Comparison of ENCODE assay signal across 9 mouse cellular contexts in genomic region chr11:75912944-75913657, GRCm38 (mm10). TPM values are rescaled to one million over a fixed set of nuclear protein-coding genes. Genes with fewer than 3 reads are reported as not detected.
DNase-seq lines count a peak whose midpoint lies in the region; ATAC-seq and TF ChIP-seq lines count a peak whose summit lies in the region.
"Had no signal": no experiment of that assay in that cellular context is flagged by ENCODE, and none has a peak within 500 bp of the region (broad histone marks: within the 10 kb centered on the region; RNA-seq: fewer than 3 reads in every experiment).

No protein-coding gene starts in this region.

- WGBS in forebrain, embryonic 14.5 days: 56% methylated on average over 10 of the region's 10 CpGs
- 59% methylated on average over 10 of the region's 10 CpGs for WGBS in forebrain, embryonic 13.5 days
- 67% methylated on average over 10 of the region's 10 CpGs for WGBS in thymus, adult 2 months

- in situ Hi-C loops in ES-E14 (cut with MboI; ENCODE audit: low sequenced_read_pairs in 2 of 2, unreplicated experiment in 2 of 2): loop anchor here in 1 of 2 experiments (10.0 kb wide), 1 partner anchor 138 kb away; no protein-coding TSS in a partner anchor

- no peaks in the 10 kb centered on the region for H3K27me3 ChIP-seq in forebrain, embryonic 14.5 days (replicated peaks; ENCODE audit: control insufficient read depth, insufficient read depth, low read length)
- H3K27me3 ChIP-seq in forebrain, embryonic 13.5 days: no peaks in the 10 kb centered on the region
- H3K27me3 ChIP-seq in thymus, adult 2 months (ENCODE audit: control insufficient read depth, insufficient read depth, low read length): no peaks in the 10 kb centered on the region
- H3K27me3 ChIP-seq: limb, embryonic 12.5 days had no signal

- no peak overlapping the region for H3K4me2 ChIP-seq in forebrain, embryonic 14.5 days (ENCODE audit: low read length)
- H3K4me2 ChIP-seq in forebrain, embryonic 13.5 days: no peak overlapping the region
- H3K4me2 ChIP-seq: limb, embryonic 12.5 days had no signal

- TF ChIP-seq POLR2A in thymus, adult 2 months (IDR thresholded peaks at IDR 0.05; ENCODE audit: control insufficient read depth, extremely low read depth, insufficient read depth, low read length, poor library complexity): no peak

- DNase-seq in forebrain, embryonic 14.5 days (ENCODE audit: low spot score): peak; percentile 59
- peak; percentile 56 for DNase-seq in ES-E14 (ENCODE audit: low read depth, low spot score)
- DNase-seq in cerebellum, adult 9-11 months: peak; percentile 32
- DNase-seq in heart, adult 18-20 months: peak; percentile 70 to 85
- peak; percentile 25 to 56 for DNase-seq in layer of hippocampus, adult 18-20 months (ENCODE audit: low spot score in 2 of 2)
- peak; percentile 45 for DNase-seq in thymus, adult 2 months

- H3K36me3 ChIP-seq in forebrain, embryonic 14.5 days (ENCODE audit: control insufficient read depth, insufficient read depth, low read length): no peaks in the 10 kb centered on the region
- H3K36me3 ChIP-seq in forebrain, embryonic 13.5 days (ENCODE audit: poor library complexity, severe bottlenecking): no peaks in the 10 kb centered on the region
- no peaks in the 10 kb centered on the region for H3K36me3 ChIP-seq in ES-E14 (ENCODE audit: control insufficient read depth, insufficient read depth, low read length, poor library complexity, severe bottlenecking)
- H3K36me3 ChIP-seq in thymus, adult 2 months (ENCODE audit: control insufficient read depth, insufficient read depth, low read length): no peaks in the 10 kb centered on the region
- H3K36me3 ChIP-seq: limb, embryonic 12.5 days had no signal

- no peaks in the 10 kb centered on the region for H3K9me3 ChIP-seq in forebrain, embryonic 14.5 days (replicated peaks; ENCODE audit: control insufficient read depth, low read length)
- H3K9me3 ChIP-seq in forebrain, embryonic 13.5 days (replicated peaks): peaks cover 6% of the 10 kb centered on the region; the same call in 1 of the 2 replicates
- H3K9me3 ChIP-seq in ES-E14 (ENCODE audit: control insufficient read depth, insufficient read depth, low read depth, low read length): no peaks in the 10 kb centered on the region

- no peaks in the 10 kb centered on the region for H3K4me1 ChIP-seq in forebrain, embryonic 14.5 days (ENCODE audit: control insufficient read depth, insufficient read depth, low read length)
- peaks cover 4% of the 10 kb centered on the region; the same call in 1 of the 2 replicates for H3K4me1 ChIP-seq in forebrain, embryonic 13.5 days
- H3K4me1 ChIP-seq in ES-E14 (ENCODE audit: control insufficient read depth in 2 of 2, insufficient read depth in 2 of 2, low read length in 2 of 2, poor library complexity in 1 of 2): no peaks in the 10 kb centered on the region
- no peaks in the 10 kb centered on the region for H3K4me1 ChIP-seq in thymus, adult 2 months (replicated peaks; ENCODE audit: control insufficient read depth, insufficient read depth, low read length)
- H3K4me1 ChIP-seq: limb, embryonic 12.5 days had no signal

- no peak overlapping the region for H3K4me3 ChIP-seq in forebrain, embryonic 14.5 days (ENCODE audit: low read depth, low read length)
- H3K4me3 ChIP-seq in forebrain, embryonic 13.5 days: no peak overlapping the region
- no peak overlapping the region for H3K4me3 ChIP-seq in ES-E14 (ENCODE audit: insufficient read depth in 1 of 2, low read depth in 1 of 2, low read length in 2 of 2, poor library complexity in 1 of 2, severe bottlenecking in 1 of 2)
- no peak overlapping the region for H3K4me3 ChIP-seq in thymus, adult 2 months (ENCODE audit: control insufficient read depth, insufficient read depth, low read length)
- H3K4me3 ChIP-seq: limb, embryonic 12.5 days had no signal

- no peak overlapping the region for H3K27ac ChIP-seq in forebrain, embryonic 14.5 days (ENCODE audit: low read depth, low read length)
- no peak overlapping the region for H3K27ac ChIP-seq in forebrain, embryonic 13.5 days
- H3K27ac ChIP-seq in ES-E14 (ENCODE audit: insufficient read depth, low read depth, low read length, poor library complexity, severe bottlenecking): no peak overlapping the region
- no peak overlapping the region for H3K27ac ChIP-seq in thymus, adult 2 months (ENCODE audit: control insufficient read depth, insufficient read depth, low read length)
- H3K27ac ChIP-seq: limb, embryonic 12.5 days had no signal

- peak; percentile 96 for TF ChIP-seq CTCF in thymus, adult 2 months (IDR thresholded peaks at IDR 0.05; ENCODE audit: borderline replicate concordance, control insufficient read depth, extremely low read depth, insufficient read depth, low read length, poor library complexity)

- no peak overlapping the region for H3K9ac ChIP-seq in forebrain, embryonic 14.5 days (ENCODE audit: low read length)
- H3K9ac ChIP-seq in forebrain, embryonic 13.5 days: no peak overlapping the region
- no peak overlapping the region for H3K9ac ChIP-seq in ES-E14 (ENCODE audit: insufficient read depth, low read depth, low read length, poor library complexity, severe bottlenecking)
- H3K9ac ChIP-seq: limb, embryonic 12.5 days had no signal

- no peak for ATAC-seq in forebrain, embryonic 14.5 days
- ATAC-seq in forebrain, embryonic 13.5 days: no peak
- peak; percentile 73 for ATAC-seq in monocyte, adult 5-6 weeks (replicated peaks; ENCODE audit: insufficient number of reproducible peaks, low FRiP score, low TSS enrichment, poor library complexity, severe bottlenecking)

TF ChIP-seq in ES-E14, 5 proteins besides CTCF, POLR2A, EP300 and RAD21:
- TF ChIP-seq CHD2 (IDR thresholded peaks at IDR 0.05; ENCODE audit: low read depth, low read length) (no peak), ZNF384 (IDR thresholded peaks at IDR 0.05; ENCODE audit: low read depth, low read length) (no peak), HCFC1 (IDR thresholded peaks at IDR 0.05; ENCODE audit: borderline replicate concordance, insufficient read depth, low read length) (no peak), ZC3H11A (IDR thresholded peaks at IDR 0.05; ENCODE audit: borderline replicate concordance, low read depth, low read length) (peak; percentile 55; the same call in 1 of the 2 replicates), MAFK (IDR thresholded peaks at IDR 0.05; ENCODE audit: insufficient read depth, low read depth, low read length) (peak; percentile 87)

RNA-seq across cellular contexts. Expression of gene Rph3al, which starts 25.1 kb away (rescaled TPM):
- polyA plus RNA-seq in forebrain, embryonic 14.5 days (2014; fragmentation: Nextera tagmentation; extraction: Ambion mirVana): 1.6 and 2.8 TPM in 2 replicates
- 1.1 and 1.3 TPM in 2 replicates for polyA plus RNA-seq in forebrain, embryonic 13.5 days (2015; fragmentation: Nextera tagmentation; extraction: Ambion mirVana)
- total RNA-seq in ES-E14 (2012; rRNA removed): 0.69 and 0.71 TPM in 2 replicates
- total RNA-seq in heart, adult 18-20 months (2021): 10 to 100 TPM in 1 of 2 experiments, 1 to 10 TPM in 1; 7.4 to 10.0 TPM
- total RNA-seq in layer of hippocampus, adult 18-20 months (2021): 1 to 10 TPM; 5.0 to 5.4 TPM
- 2.3 to 4.9 TPM (median 4.6 TPM) in 3 replicates for total RNA-seq in monocyte, adult 5-6 weeks (2017)
- 7.6 TPM in 2 replicates for polyA plus RNA-seq in thymus, adult 2 months (2012; rRNA removed)
